Mouse (Mus musculus): ENCODE measurements around the gene Fam45a. TPM values are rescaled to one million over a fixed set of nuclear protein-coding genes. Genes with fewer than 3 reads are reported as not detected.

The Fam45a gene
- polyA plus RNA-seq, 1 experiment: 37.6 TPM

- Histone ChIP-seq H3K36me3 (ENCODE audit: control insufficient read depth, insufficient read depth, low read length, poor library complexity, severe bottlenecking) (peaks cover 10% of the 10 kb centered on the region), H3K27me3 (ENCODE audit: control insufficient read depth, insufficient read depth, low read length, poor library complexity, severe bottlenecking) (no peaks in the 10 kb centered on the region), H3K9me3 (replicated peaks; ENCODE audit: control insufficient read depth, insufficient read depth, low read length, poor library complexity, severe bottlenecking) (no peaks in the 10 kb centered on the region), H3K4me3 (ENCODE audit: low read depth, low read length) (peak overlapping the region; percentile 86), H3K27ac (ENCODE audit: insufficient read depth, low read length) (no peak overlapping the region), H3K9ac (ENCODE audit: low read depth, poor library complexity, severe bottlenecking) (peak overlapping the region; percentile 74), H3K4me1 (ENCODE audit: control insufficient read depth, insufficient read depth, low read length) (no peaks in the 10 kb centered on the region)
- no peak for TF ChIP-seq EP300 (IDR thresholded peaks at IDR 0.05; ENCODE audit: insufficient read depth, low read depth, low read length)
- TF ChIP-seq POLR2A (IDR thresholded peaks at IDR 0.05; ENCODE audit: insufficient read depth, low read length): no peak
- no peak for TF ChIP-seq CTCF (IDR thresholded peaks at IDR 0.05; ENCODE audit: low read depth, low read length)
Observed at GRCm38 (mm10) chr19:60812036-60812389, 628 bp downstream of the Fam45a start.

GRCm38 (mm10) chr19:60813133-60813532, 1.7 kb downstream of the Fam45a start:
- H3K27me3 ChIP-seq (ENCODE audit: control insufficient read depth, insufficient read depth, low read length, poor library complexity, severe bottlenecking): no peaks in the 10 kb centered on the region
- peak overlapping the region; percentile 74; the same call in 1 of the 2 replicates for H3K9ac ChIP-seq (ENCODE audit: low read depth, poor library complexity, severe bottlenecking)
- no peak overlapping the region for H3K27ac ChIP-seq (ENCODE audit: insufficient read depth, low read length)
- peaks cover 13% of the 10 kb centered on the region for H3K36me3 ChIP-seq (ENCODE audit: control insufficient read depth, insufficient read depth, low read length, poor library complexity, severe bottlenecking)
- no peaks in the 10 kb centered on the region for H3K4me1 ChIP-seq (ENCODE audit: control insufficient read depth, insufficient read depth, low read length)
- no peak for TF ChIP-seq POLR2A (IDR thresholded peaks at IDR 0.05; ENCODE audit: insufficient read depth, low read length)
- TF ChIP-seq CTCF (IDR thresholded peaks at IDR 0.05; ENCODE audit: low read depth, low read length): no peak
- TF ChIP-seq EP300 (IDR thresholded peaks at IDR 0.05; ENCODE audit: insufficient read depth, low read depth, low read length): no peak
- no peaks in the 10 kb centered on the region for H3K9me3 ChIP-seq (replicated peaks; ENCODE audit: control insufficient read depth, insufficient read depth, low read length, poor library complexity, severe bottlenecking)
- H3K4me3 ChIP-seq (ENCODE audit: low read depth, low read length): no peak overlapping the region

- TF ChIP-seq POLR2A (IDR thresholded peaks at IDR 0.05; ENCODE audit: insufficient read depth, low read length) (no peak), CTCF (IDR thresholded peaks at IDR 0.05; ENCODE audit: low read depth, low read length) (no peak), EP300 (IDR thresholded peaks at IDR 0.05; ENCODE audit: insufficient read depth, low read depth, low read length) (no peak)
- no peak overlapping the region for H3K9ac ChIP-seq (ENCODE audit: low read depth, poor library complexity, severe bottlenecking)
- H3K36me3 ChIP-seq (ENCODE audit: control insufficient read depth, insufficient read depth, low read length, poor library complexity, severe bottlenecking): peaks cover 39% of the 10 kb centered on the region
- no peak overlapping the region for H3K4me3 ChIP-seq (ENCODE audit: low read depth, low read length)
- no peaks in the 10 kb centered on the region for H3K27me3 ChIP-seq (ENCODE audit: control insufficient read depth, insufficient read depth, low read length, poor library complexity, severe bottlenecking)
- H3K4me1 ChIP-seq (ENCODE audit: control insufficient read depth, insufficient read depth, low read length): no peaks in the 10 kb centered on the region
- no peak overlapping the region for H3K27ac ChIP-seq (ENCODE audit: insufficient read depth, low read length)
- no peaks in the 10 kb centered on the region for H3K9me3 ChIP-seq (replicated peaks; ENCODE audit: control insufficient read depth, insufficient read depth, low read length, poor library complexity, severe bottlenecking)
Observed at GRCm38 (mm10) chr19:60818677-60819076, 7.3 kb downstream of the Fam45a start.

GRCm38 (mm10) chr19:60837747-60838146, 26.4 kb downstream of the Fam45a start:
- Histone ChIP-seq H3K4me1 (ENCODE audit: control insufficient read depth, insufficient read depth, low read length) (no peaks in the 10 kb centered on the region), H3K36me3 (ENCODE audit: control insufficient read depth, insufficient read depth, low read length, poor library complexity, severe bottlenecking) (peaks cover 17% of the 10 kb centered on the region), H3K9ac (ENCODE audit: low read depth, poor library complexity, severe bottlenecking) (no peak overlapping the region), H3K4me3 (ENCODE audit: low read depth, low read length) (no peak overlapping the region), H3K27me3 (ENCODE audit: control insufficient read depth, insufficient read depth, low read length, poor library complexity, severe bottlenecking) (no peaks in the 10 kb centered on the region), H3K27ac (ENCODE audit: insufficient read depth, low read length) (no peak overlapping the region), H3K9me3 (replicated peaks; ENCODE audit: control insufficient read depth, insufficient read depth, low read length, poor library complexity, severe bottlenecking) (no peaks in the 10 kb centered on the region)
- peak; percentile 78 for TF ChIP-seq CTCF (IDR thresholded peaks at IDR 0.05; ENCODE audit: low read depth, low read length)
- no peak for TF ChIP-seq POLR2A (IDR thresholded peaks at IDR 0.05; ENCODE audit: insufficient read depth, low read length)

- Histone ChIP-seq H3K9ac (ENCODE audit: low read depth, poor library complexity, severe bottlenecking) (no peak overlapping the region), H3K9me3 (replicated peaks; ENCODE audit: control insufficient read depth, insufficient read depth, low read length, poor library complexity, severe bottlenecking) (no peaks in the 10 kb centered on the region), H3K4me1 (ENCODE audit: control insufficient read depth, insufficient read depth, low read length) (no peaks in the 10 kb centered on the region), H3K27me3 (ENCODE audit: control insufficient read depth, insufficient read depth, low read length, poor library complexity, severe bottlenecking) (no peaks in the 10 kb centered on the region), H3K4me3 (ENCODE audit: low read depth, low read length) (no peak overlapping the region), H3K27ac (ENCODE audit: insufficient read depth, low read length) (no peak overlapping the region), H3K36me3 (ENCODE audit: control insufficient read depth, insufficient read depth, low read length, poor library complexity, severe bottlenecking) (no peaks in the 10 kb centered on the region; the same call in 1 of the 2 replicates)
- TF ChIP-seq POLR2A (IDR thresholded peaks at IDR 0.05; ENCODE audit: insufficient read depth, low read length) (no peak), EP300 (IDR thresholded peaks at IDR 0.05; ENCODE audit: insufficient read depth, low read depth, low read length) (no peak), CTCF (IDR thresholded peaks at IDR 0.05; ENCODE audit: low read depth, low read length) (no peak)
Observed at GRCm38 (mm10) chr19:60843324-60843723, 31.9 kb downstream of the Fam45a start.

- H3K4me3 ChIP-seq (ENCODE audit: low read depth, low read length): no peak overlapping the region
- H3K27me3 ChIP-seq (ENCODE audit: control insufficient read depth, insufficient read depth, low read length, poor library complexity, severe bottlenecking): no peaks in the 10 kb centered on the region
- H3K9me3 ChIP-seq (replicated peaks; ENCODE audit: control insufficient read depth, insufficient read depth, low read length, poor library complexity, severe bottlenecking): no peaks in the 10 kb centered on the region
- no peak for TF ChIP-seq CTCF (IDR thresholded peaks at IDR 0.05; ENCODE audit: low read depth, low read length)
- TF ChIP-seq EP300 (IDR thresholded peaks at IDR 0.05; ENCODE audit: insufficient read depth, low read depth, low read length): no peak
- no peak for TF ChIP-seq POLR2A (IDR thresholded peaks at IDR 0.05; ENCODE audit: insufficient read depth, low read length)
- H3K4me1 ChIP-seq (ENCODE audit: control insufficient read depth, insufficient read depth, low read length): no peaks in the 10 kb centered on the region
- no peak overlapping the region for H3K27ac ChIP-seq (ENCODE audit: insufficient read depth, low read length)
- H3K9ac ChIP-seq (ENCODE audit: low read depth, poor library complexity, severe bottlenecking): no peak overlapping the region
- H3K36me3 ChIP-seq (ENCODE audit: control insufficient read depth, insufficient read depth, low read length, poor library complexity, severe bottlenecking): no peaks in the 10 kb centered on the region
Observed at GRCm38 (mm10) chr19:60845731-60846130, 34.3 kb downstream of the Fam45a start.
